ENCODE assay signal across 22 mouse cellular contexts in genomic region chr17:75479663-75480062, GRCm38 (mm10).
"Had no signal": no experiment of that assay in that cellular context is flagged by ENCODE, and none has a peak within 500 bp of the region (broad histone marks: within the 10 kb centered on the region; RNA-seq: fewer than 3 reads in every experiment).

No protein-coding gene starts in this region.

- H3K27me3 ChIP-seq: heart, embryonic 13.5 days; heart, embryonic 15.5 days; hindbrain, embryonic 13.5 days; intestine, embryonic 15.5 days; limb, embryonic 13.5 days; limb, embryonic 15.5 days; liver, embryonic 12.5 days had no signal

- H3K4me3 ChIP-seq: heart, embryonic 10.5 days; heart, embryonic 13.5 days; heart, embryonic 15.5 days; hindbrain, embryonic 13.5 days; intestine, embryonic 15.5 days; layer of hippocampus, adult 2 months; limb, embryonic 13.5 days; limb, embryonic 15.5 days; liver, embryonic 12.5 days had no signal

- H3K4me2 ChIP-seq: heart, embryonic 13.5 days; heart, embryonic 15.5 days; hindbrain, embryonic 13.5 days; intestine, embryonic 15.5 days; limb, embryonic 13.5 days; limb, embryonic 15.5 days; liver, embryonic 12.5 days had no signal

- H3K9ac ChIP-seq: heart, embryonic 13.5 days; heart, embryonic 15.5 days; hindbrain, embryonic 13.5 days; intestine, embryonic 15.5 days; limb, embryonic 13.5 days; limb, embryonic 15.5 days; liver, embryonic 12.5 days; liver, embryonic 14.5 days had no signal

- DNase-seq: gastrocnemius, postnatal 14 days; gastrocnemius, postnatal 36 days; heart, adult 18-20 months; heart, postnatal 14 days; heart, postnatal 36 days; kidney, adult 18-20 months; kidney, adult 8-10 months; kidney, postnatal 10 days; kidney, postnatal 25 days; kidney, postnatal 4 days; layer of hippocampus, postnatal 36 days; left cerebral cortex, postnatal 4 days had no signal

- H3K9me3 ChIP-seq: heart, embryonic 10.5 days; heart, embryonic 13.5 days; heart, embryonic 15.5 days; hindbrain, embryonic 13.5 days; intestine, embryonic 15.5 days; limb, embryonic 13.5 days; limb, embryonic 15.5 days; liver, embryonic 12.5 days had no signal

- H3K36me3 ChIP-seq: heart, embryonic 15.5 days; hindbrain, embryonic 13.5 days; intestine, embryonic 15.5 days; limb, embryonic 13.5 days; limb, embryonic 15.5 days; liver, embryonic 12.5 days had no signal

- H3K4me1 ChIP-seq: heart, embryonic 15.5 days; hindbrain, embryonic 13.5 days; intestine, embryonic 15.5 days; limb, embryonic 13.5 days; limb, embryonic 15.5 days had no signal

- H3K27ac ChIP-seq: heart, embryonic 10.5 days; heart, embryonic 13.5 days; heart, embryonic 15.5 days; hindbrain, embryonic 13.5 days; intestine, embryonic 15.5 days; limb, embryonic 13.5 days; limb, embryonic 15.5 days; liver, embryonic 12.5 days; liver, embryonic 14.5 days had no signal
